Mouse (Mus musculus) right cerebral cortex, postnatal 10 days (tissue): ENCODE data around the gene Dnah12.
"Not testable (repeated sequence)": the region's sequence is repeated elsewhere in the genome, so short reads cannot be mapped to it uniquely, and the experiment has no call there.

ENCODE experiments used
- DNase-seq, 2 experiments: peaks; one replicate each; pipeline ENCODE4 v3.0.0; 2021; ENCODE audit warnings: low spot score in 2 of 2

The Dnah12 gene

GRCm38 (mm10) chr14:26692974-26693373, at the start of gene Dnah12:
Gene Dnah12 (plus strand): TSS chr14:26693274.
- no peak for DNase-seq

DNA sequence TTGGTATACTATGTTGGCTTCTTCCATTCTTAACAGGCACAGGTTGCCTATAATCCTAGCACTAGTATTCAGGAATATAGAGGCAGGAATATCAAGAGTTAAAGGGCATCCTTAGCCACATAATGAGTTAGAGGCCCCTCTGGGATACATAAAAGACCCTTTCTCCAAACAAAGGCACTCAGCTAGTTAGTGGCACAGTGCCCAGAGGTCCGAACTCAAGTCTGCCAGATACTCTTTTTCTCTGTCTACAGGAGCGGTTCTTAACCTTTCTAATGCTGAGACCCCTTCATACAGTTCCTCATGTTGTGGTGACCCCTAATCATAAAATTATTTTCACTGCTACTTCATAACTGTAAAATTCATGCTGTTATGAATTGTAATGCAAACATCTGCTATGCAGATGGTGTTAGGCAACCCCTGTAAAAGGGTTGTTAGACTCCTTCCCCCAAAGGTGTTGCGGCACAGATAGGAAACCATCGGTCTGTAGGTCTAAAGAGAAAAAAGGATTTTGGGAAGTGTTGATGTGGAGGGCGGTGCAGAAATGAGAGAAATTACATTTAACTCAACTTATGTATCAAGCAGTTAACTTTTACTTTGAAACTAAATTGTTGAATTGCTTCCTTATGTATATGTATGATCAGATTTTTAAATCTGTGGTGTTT, 47.0 kb upstream of the Dnah12 start:
- peak; percentile 61 to 69 for DNase-seq

GRCm38 (mm10) chr14:26647811-26648210, 45.3 kb upstream of the Dnah12 start:
- no peak for DNase-seq

GRCm38 (mm10) chr14:26651901-26652300, 41.2 kb upstream of the Dnah12 start:
- DNase-seq: no peak

DNA sequence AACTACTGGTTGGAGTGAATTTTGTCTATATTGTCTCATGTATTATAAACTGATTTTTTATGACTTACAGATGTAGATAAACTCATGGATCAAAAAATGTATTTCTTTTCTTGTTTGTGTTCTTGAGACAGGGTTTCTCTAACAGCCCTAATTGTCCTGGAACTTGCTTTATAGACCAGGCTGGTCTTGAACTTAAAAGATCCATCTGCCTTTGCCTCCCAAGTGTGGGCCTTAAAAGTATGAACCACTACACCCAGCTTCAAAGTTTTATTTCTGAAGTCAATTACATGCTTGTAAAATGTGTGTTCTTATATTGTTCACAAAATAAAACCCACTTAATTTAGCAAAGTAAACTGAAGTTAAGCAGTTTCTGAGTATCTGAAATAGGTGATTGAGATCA, 34.9 kb upstream of the Dnah12 start:
- no peak for DNase-seq

- DNase-seq: no peak
These were observed 32.8 kb upstream of the Dnah12 start for GRCm38 (mm10) chr14:26660233-26660632.

GRCm38 (mm10) chr14:26662016-26662415, 31.1 kb upstream of the Dnah12 start:
- DNase-seq: no peak

GRCm38 (mm10) chr14:26662488-26662887, 30.6 kb upstream of the Dnah12 start:
- no peak for DNase-seq

DNA sequence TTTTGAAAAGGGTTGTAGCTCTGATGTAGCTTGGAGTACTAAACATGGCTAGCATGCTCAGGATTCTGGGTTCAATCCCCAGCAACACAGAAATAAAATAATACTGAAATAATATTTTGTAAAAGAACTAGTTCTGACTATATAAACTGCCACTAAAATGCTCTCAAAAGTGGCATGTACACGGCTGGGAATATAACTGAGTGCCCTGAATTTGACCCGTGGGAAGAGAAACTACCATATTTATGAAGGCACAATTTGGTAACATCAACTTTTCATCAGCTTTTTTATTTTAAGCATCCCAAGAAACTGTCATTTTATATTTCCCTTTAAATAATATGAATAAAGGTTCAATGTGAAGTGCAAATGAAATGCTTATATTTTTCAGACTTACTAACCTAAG, 29.2 kb upstream of the Dnah12 start:
- no peak for DNase-seq

GRCm38 (mm10) chr14:26667991-26668370, 25.1 kb upstream of the Dnah12 start:
- DNase-seq: no peak

- DNase-seq: peak; percentile 57 to 65
These were observed 24.4 kb upstream of the Dnah12 start for GRCm38 (mm10) chr14:26668371-26669291.

DNA sequence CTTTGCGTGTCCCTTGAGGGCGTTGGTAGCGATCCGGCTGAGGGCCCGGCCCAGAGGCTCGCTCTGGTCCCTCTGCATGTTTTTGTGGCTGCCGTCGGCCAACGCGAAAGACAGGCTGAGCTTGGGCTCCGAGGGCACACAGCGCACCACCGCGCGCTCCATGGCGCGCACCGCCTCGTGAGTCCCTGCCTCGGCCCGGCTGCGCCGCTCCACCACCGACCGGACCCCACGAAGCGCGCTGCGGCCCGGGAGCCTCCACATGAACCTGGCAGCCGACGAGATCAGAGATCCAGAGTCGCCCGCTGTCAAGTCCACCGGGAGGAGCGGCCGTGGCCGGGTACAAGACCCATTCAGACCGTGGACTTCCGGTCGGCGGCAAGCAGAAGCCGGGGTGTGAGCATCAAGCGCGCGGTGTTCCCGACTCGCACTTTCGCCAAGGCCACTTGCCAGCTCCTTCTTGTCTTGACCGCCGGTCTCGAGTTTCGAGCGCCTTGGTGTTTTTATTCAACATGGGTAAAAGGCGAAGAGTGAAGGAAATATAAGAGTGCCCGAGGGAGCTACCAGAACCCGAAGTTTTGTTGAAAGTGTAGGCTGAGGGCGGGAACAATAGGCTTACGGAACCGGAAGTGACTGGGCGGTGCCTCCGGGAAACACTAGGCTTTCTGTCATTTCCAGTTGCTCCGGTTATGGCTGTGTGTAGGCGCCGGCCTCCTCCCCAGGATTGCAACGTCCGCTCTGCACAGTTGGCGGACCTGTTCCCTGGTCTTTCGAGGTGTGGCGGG, 23.6 kb upstream of the Dnah12 start, which contains the start of gene Pde12:
Gene Pde12 (minus strand): TSS at position 592 of the 782 bp plus-strand sequence.
- DNase-seq: peak; percentile 88 to 94

DNA sequence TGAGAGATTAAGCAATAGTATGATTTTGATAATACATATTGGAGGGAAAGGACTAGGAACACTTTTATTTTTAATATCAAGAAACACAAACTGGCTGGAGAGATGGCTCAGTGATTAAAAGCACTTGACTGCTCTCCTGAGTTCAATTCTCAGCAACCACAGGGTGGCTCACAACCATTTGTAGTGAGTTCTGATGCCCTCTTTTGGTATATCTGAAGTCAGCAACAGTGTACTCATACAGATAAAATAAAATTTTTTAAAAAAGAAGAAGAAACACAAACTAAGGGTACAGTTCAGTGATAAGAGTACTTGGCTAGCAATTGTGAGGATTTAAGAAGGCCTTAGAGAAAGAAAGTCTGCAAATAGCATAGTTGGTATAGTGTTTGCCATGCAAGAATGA, 22.1 kb upstream of the Dnah12 start:
- no peak for DNase-seq

DNA sequence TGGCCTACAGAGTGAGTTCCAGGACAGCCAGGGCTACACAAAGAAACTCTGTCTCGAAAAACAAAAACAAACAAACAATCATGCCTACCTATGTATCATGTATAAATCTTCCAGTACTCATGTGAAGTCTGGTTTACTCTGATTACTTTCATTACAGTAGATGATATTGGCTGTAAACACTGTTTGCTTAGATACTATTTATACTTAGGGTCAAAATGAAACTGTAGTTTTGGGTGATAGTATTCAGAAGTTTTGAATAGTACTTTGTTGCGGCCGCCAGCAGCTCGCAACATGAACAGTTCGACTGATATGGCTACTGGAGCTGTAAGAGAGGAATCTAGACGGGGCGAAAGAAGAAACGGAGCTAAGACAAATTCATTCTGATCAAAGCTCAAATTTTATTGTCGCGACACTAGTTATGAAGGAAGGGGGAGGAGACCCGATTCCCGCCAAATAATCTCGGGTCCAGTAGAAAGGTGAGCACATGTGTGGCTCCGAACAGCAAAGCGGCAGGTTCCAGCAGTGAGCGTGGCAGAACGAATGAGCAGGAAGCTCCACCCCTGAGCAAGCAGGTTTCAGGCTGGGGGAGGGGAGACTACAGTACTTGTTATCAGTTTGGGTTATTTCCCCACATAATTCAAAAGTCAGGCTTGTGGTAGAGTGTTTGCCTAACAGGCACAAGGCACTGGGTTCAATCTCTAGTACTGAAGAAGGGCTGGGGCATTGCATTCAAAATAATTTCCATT, 21.0 kb upstream of the Dnah12 start:
- not testable (repeated sequence) for DNase-seq

- not testable (repeated sequence) for DNase-seq
These were observed 18.5 kb upstream of the Dnah12 start for GRCm38 (mm10) chr14:26674476-26675169.

- DNase-seq: peak in 1 of 2 experiments; percentile 31
These were observed 17.7 kb upstream of the Dnah12 start for GRCm38 (mm10) chr14:26675371-26675770.

GRCm38 (mm10) chr14:26675791-26676190, 17.3 kb upstream of the Dnah12 start:
- no peak for DNase-seq

DNA sequence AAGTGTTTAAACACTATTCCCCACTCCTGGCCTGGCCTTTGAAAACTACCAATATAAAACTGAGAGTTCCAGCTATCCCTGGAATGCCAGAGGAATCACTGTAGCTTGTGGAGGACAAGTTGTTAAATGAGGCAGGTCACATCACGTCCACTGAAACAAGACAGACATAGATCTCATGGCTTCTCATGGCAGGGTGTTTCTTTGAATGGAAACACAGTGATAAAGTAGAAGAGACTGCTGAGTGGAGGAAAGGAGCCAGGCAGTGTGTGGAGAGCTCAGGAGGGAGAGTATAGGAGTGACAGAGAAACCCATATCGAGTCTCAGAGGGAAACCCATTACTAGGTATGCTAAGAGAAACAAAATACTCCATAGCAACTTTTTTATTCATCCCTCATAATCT, 2.3 kb upstream of the Dnah12 start:
- DNase-seq: no peak

DNA sequence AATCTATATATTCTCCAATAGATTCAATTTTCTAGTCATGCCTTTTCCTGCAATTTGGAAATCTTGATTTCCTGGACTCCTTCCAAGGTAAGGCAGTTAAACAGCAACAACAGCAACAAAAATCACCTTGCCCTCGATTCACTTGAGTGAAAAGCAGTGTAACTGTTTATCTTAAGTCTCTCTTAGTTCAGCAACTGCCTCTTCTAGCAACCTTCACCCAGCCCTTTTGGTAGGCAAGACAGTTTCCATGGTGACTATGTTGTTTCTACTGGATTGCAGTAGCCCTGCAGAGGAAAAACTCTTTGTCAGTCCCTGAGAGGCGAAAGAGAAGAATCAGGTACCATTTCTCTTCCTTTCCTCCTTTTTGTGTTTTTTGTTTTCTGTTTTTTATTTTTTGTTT, 1.7 kb upstream of the Dnah12 start:
- DNase-seq: no peak

DNA sequence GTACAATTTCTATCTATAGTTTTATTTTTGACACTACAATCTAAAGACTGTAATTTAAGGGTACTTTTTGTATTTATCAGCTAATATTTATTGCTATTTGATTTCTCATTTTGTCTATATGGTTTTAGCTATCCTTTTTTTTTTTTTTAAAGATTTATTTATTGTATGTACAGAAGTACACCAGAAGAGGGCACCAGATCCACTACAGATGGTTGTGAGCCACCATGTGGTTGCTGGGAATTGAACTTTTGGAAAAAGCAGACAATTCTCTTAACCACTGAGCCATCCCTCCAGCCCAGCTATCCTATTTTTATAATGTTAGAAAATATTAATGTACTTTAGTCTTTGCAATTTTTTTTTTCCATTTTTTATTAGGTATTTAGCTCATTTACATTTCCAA, 4.8 kb downstream of the Dnah12 start:
- no peak for DNase-seq

GRCm38 (mm10) chr14:26705246-26705645, 12.2 kb downstream of the Dnah12 start:
- not testable (repeated sequence) for DNase-seq
